Mouse (Mus musculus) limb, embryonic 13.5 days (tissue): ENCODE results near the gene Dip2a. TPM values are rescaled to one million over a fixed set of nuclear protein-coding genes. Genes with fewer than 3 reads are reported as not detected.

Experiments
- ATAC-seq: fragments of 200-750 bp; cut with Nextera tagmentation; 2 replicates; pipeline ENCODE4 v1.8.0; 2017; ENCODE audit warnings: low read depth, moderate number of reproducible peaks, moderate TSS enrichment; ENCODE audit not compliant: low FRiP score
- H3K27ac ChIP-seq: fragments of 300-500 bp; sonication (generic); 2 replicates; pipeline ENCODE4 v1.5.1; 2015; ENCODE audit warnings: inconsistent platforms, mild to moderate bottlenecking, moderate library complexity
- H3K27me3 ChIP-seq: fragments of 300-500 bp; sonication (generic); 2 replicates; pipeline ENCODE4 v1.6.1; 2015; ENCODE audit warnings: mild to moderate bottlenecking, inconsistent platforms
- H3K36me3 ChIP-seq: fragments of 300-500 bp; sonication (generic); 2 replicates; pipeline ENCODE4 v1.6.1; 2015; ENCODE audit warnings: inconsistent platforms, mild to moderate bottlenecking, moderate library complexity
- H3K4me1 ChIP-seq: fragments of 300-500 bp; sonication (generic); 2 replicates; pipeline ENCODE4 v1.6.1; 2015; ENCODE audit warnings: inconsistent platforms
- H3K4me2 ChIP-seq: fragments of 300-500 bp; sonication (generic); replicated peaks from 2 replicates; pipeline ENCODE4 v1.6.1; 2015; ENCODE audit warnings: inconsistent platforms, mild to moderate bottlenecking, moderate library complexity
- H3K4me3 ChIP-seq: fragments of 300-500 bp; sonication (generic); 2 replicates; pipeline ENCODE4 v1.5.1; 2015; ENCODE audit warnings: moderate library complexity, mild to moderate bottlenecking, inconsistent platforms
- H3K9ac ChIP-seq: fragments of 300-500 bp; sonication (generic); 2 replicates; pipeline ENCODE4 v1.6.1; 2015; ENCODE audit warnings: mild to moderate bottlenecking, inconsistent platforms
- H3K9me3 ChIP-seq: fragments of 300-500 bp; sonication (generic); 2 replicates; pipeline ENCODE4 v1.6.1; 2016; ENCODE audit warnings: inconsistent platforms
- WGBS: fragments of 180-500 bp; shearing (Covaris S2); methylation state at CpG from one replicate; pipeline ENCODE4 v1.1.7; 2015; 5-methylcytosine and 5-hydroxymethylcytosine counted together
- polyA plus RNA-seq: library from polyadenylated mRNA; unstranded; fragments of >200 nt; fragmentation: Nextera tagmentation; extraction: Ambion mirVana; gene quantifications from 2 replicates; pipeline ENCODE4 v1.2.1, GENCODE M21; 2015

Gene Dip2a
- polyA plus RNA-seq, 1 experiment from 2014 or later: 14.4 TPM

DNA sequence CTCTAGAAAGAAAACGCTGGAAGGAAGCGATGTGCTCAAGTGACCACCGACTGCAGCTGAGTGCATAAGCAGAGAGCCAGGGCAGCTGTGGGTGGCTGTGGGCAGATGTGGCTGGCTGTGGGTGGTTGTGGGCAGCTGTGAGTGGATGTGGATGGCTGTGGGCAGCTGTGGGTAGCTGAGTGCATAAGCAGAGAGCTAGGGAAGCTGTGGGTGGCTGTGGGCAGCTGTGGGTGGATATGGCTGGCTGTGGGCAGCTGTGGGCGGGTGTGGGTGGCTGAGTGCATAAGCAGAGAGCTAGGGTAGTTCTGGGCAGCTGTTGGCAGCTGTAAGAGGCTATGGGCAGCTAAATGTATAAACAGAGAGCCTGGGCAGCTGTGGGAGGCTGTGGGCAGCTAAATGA, 51.9 kb downstream of the Dip2a start:
- H3K4me1 ChIP-seq: no peaks in the 10 kb centered on the region
- WGBS: 95% methylated on average over 4 of the region's 4 CpGs
- peaks cover 93% of the 10 kb centered on the region for H3K36me3 ChIP-seq
- no peak overlapping the region for H3K4me2 ChIP-seq
- no peak overlapping the region for H3K9ac ChIP-seq
- no peak for ATAC-seq
- no peak overlapping the region for H3K27ac ChIP-seq
- H3K4me3 ChIP-seq: no peak overlapping the region
- no peaks in the 10 kb centered on the region for H3K9me3 ChIP-seq
- no peaks in the 10 kb centered on the region for H3K27me3 ChIP-seq

- Histone ChIP-seq H3K27me3 (no peaks in the 10 kb centered on the region), H3K4me3 (no peak overlapping the region), H3K4me1 (no peaks in the 10 kb centered on the region), H3K36me3 (peaks cover 95% of the 10 kb centered on the region), H3K4me2 (no peak overlapping the region), H3K27ac (no peak overlapping the region), H3K9me3 (no peaks in the 10 kb centered on the region), H3K9ac (no peak overlapping the region)
- ATAC-seq: no peak
- WGBS: 77% methylated on average over 3 of the region's 3 CpGs
These were observed 55.0 kb downstream of the Dip2a start for GRCm38 (mm10) chr10:76289936-76290671.

DNA sequence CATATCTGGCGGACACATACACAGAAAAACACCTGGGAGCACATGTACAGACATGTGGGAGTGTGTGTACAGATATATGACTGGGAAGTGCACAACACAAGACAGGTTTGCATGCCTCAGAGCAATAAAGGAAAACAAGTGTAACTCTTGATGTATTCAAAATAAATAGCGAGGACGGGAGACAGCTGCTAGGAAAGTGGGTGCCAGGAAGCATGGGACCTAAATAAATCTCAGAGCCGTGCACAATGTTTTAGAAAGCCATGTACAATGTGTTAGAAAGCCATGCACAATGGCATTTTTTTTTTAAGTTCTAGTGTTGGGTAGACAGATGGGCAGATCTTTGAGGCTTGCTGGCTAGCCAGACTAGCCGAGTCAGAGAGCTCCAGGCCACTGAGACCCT, 56.0 kb downstream of the Dip2a start:
- Histone ChIP-seq H3K27me3 (no peaks in the 10 kb centered on the region), H3K9me3 (no peaks in the 10 kb centered on the region), H3K4me1 (no peaks in the 10 kb centered on the region), H3K9ac (no peak overlapping the region), H3K4me3 (no peak overlapping the region), H3K27ac (no peak overlapping the region), H3K4me2 (no peak overlapping the region), H3K36me3 (peaks cover 95% of the 10 kb centered on the region)
- 89% methylated on average over 5 of the region's 5 CpGs for WGBS
- no peak for ATAC-seq

DNA sequence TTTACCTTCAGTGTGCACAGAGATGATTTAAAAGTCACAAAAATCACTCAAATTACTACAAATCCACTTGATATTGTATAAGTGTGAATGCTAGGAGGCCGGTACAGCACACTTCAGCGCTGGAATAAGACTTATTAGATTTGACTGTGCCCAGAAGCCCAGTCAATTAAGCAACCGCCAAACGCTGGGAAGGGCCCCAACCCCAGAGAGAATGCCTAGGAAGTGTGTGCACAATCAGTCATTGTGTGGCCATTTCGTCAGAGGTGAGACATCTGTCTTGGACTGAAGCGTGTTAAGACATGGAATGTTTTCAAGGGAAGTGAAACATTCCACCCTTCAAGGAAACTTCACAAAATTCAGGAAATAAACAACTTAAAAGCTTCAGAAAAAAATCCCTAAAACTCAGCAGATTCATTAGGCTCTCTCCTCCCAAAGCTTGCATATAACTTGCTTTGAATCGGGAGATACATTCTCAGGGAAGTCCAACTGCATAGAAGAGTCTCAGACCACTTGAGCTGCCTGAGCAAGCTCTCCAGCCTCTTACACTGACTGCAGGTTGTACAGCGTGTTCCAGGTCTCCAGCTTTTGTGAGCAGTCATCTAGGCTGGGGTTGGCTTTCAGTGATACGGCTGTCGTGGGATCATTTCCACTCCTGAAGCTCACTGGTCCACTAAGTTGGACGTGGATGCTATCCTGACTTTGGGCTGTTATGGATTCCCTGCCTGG, 56.7 kb downstream of the Dip2a start:
- 70% methylated on average over 11 of the region's 11 CpGs for WGBS
- Histone ChIP-seq H3K4me3 (no peak overlapping the region), H3K36me3 (peaks cover 96% of the 10 kb centered on the region), H3K9me3 (no peaks in the 10 kb centered on the region), H3K4me1 (no peaks in the 10 kb centered on the region), H3K27ac (no peak overlapping the region), H3K4me2 (no peak overlapping the region), H3K27me3 (no peaks in the 10 kb centered on the region), H3K9ac (no peak overlapping the region)
- no peak for ATAC-seq

DNA sequence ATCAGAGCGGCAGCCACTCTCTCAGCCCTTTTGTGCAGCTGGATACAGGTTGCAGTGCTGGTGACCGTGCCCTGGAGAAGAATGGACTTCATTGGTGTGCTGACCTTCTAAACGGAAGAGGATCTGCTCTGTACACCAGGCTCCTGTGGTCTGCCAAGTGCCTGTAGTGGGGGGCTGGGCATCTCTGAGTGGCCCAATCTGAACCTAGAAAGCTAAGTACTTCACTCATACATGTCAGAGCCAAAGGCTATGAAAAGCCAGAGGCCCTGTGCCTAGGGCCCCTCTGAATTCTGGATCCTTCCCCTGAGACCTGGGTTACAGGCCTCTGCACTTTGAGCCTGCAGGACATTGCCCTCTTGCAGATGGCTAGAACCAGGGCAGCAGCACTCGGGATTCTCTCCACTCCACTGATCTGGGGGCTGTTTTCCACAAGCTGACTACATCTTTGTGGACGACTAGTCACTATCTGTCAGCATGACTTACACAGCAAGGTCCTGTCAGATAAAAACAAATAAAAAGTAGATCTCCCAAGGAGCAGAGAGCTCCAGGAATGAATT, 66.5 kb downstream of the Dip2a start:
- Histone ChIP-seq H3K36me3 (peaks cover 86% of the 10 kb centered on the region), H3K4me2 (no peak overlapping the region), H3K27ac (no peak overlapping the region)

DNA sequence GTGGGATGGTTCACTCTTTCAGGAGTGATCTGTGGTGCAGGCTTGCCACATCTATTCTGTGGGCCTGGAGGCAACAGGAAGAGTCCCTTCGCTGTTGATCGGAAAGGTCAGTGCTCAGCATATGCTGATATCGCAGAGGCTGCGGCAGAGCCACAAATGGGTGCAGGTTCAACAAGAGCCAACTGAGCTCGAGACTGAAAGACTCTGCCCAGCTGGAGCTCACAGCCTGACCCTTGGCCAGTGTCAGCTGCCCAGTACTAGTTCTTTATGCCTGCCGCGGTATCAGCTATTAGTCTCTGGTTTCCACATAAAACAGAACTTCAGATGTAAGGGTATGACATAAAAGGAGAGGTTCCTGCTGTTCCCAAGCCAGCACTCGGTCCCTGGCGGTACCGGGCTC, 69.8 kb downstream of the Dip2a start:
- WGBS: 83% methylated on average over 10 of the region's 10 CpGs
- H3K27ac ChIP-seq: no peak overlapping the region
- no peaks in the 10 kb centered on the region for H3K4me1 ChIP-seq
- H3K36me3 ChIP-seq: peaks cover 92% of the 10 kb centered on the region
- no peaks in the 10 kb centered on the region for H3K27me3 ChIP-seq
- ATAC-seq: no peak
- no peak overlapping the region for H3K4me2 ChIP-seq
- no peak overlapping the region for H3K9ac ChIP-seq
- no peak overlapping the region for H3K4me3 ChIP-seq
- H3K9me3 ChIP-seq: no peaks in the 10 kb centered on the region

More for the DNA sequence above, 66.5 kb downstream of the Dip2a start:
- H3K9me3 ChIP-seq: no peaks in the 10 kb centered on the region
- 71% methylated on average over 5 of the region's 5 CpGs for WGBS
- H3K4me3 ChIP-seq: no peak overlapping the region
- no peak for ATAC-seq
- H3K9ac ChIP-seq: no peak overlapping the region
- H3K4me1 ChIP-seq: no peaks in the 10 kb centered on the region
- H3K27me3 ChIP-seq: no peaks in the 10 kb centered on the region

- H3K36me3 ChIP-seq: peaks cover 92% of the 10 kb centered on the region
- H3K27ac ChIP-seq: no peak overlapping the region
- H3K4me2 ChIP-seq: no peak overlapping the region
- no peaks in the 10 kb centered on the region for H3K9me3 ChIP-seq
- no peak for ATAC-seq
- WGBS: 52% methylated on average over 8 of the region's 8 CpGs
- no peak overlapping the region for H3K4me3 ChIP-seq
- no peak overlapping the region for H3K9ac ChIP-seq
- no peaks in the 10 kb centered on the region for H3K4me1 ChIP-seq
- H3K27me3 ChIP-seq: no peaks in the 10 kb centered on the region
These were observed 73.9 kb downstream of the Dip2a start for GRCm38 (mm10) chr10:76271238-76271637.

DNA sequence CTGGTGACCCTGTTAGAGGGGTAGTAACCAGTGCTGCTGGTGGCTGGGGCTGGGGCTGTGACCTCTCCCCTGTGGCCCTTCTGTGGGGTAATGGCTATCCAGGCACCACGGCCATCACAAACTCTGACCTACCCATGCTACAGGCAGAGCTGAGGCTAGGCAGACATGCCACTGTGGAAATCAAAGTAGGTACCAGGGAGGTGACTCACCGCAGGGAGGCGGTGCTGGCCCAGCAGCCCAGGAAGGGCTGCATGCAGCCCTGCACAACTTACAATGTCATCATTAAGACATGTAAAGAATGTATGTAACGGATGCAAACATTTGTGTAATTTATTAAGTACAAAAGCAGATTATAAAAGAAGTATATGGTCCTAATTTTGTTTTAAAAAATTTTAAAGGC, 82.7 kb downstream of the Dip2a start:
- no peak overlapping the region for H3K4me3 ChIP-seq
- no peak for ATAC-seq
- H3K4me1 ChIP-seq: no peaks in the 10 kb centered on the region
- 79% methylated on average over 4 of the region's 4 CpGs for WGBS
- no peaks in the 10 kb centered on the region for H3K27me3 ChIP-seq
- no peak overlapping the region for H3K9ac ChIP-seq
- no peak overlapping the region for H3K27ac ChIP-seq
- peaks cover 50% of the 10 kb centered on the region for H3K36me3 ChIP-seq
- no peak overlapping the region for H3K4me2 ChIP-seq
- H3K9me3 ChIP-seq: no peaks in the 10 kb centered on the region

DNA sequence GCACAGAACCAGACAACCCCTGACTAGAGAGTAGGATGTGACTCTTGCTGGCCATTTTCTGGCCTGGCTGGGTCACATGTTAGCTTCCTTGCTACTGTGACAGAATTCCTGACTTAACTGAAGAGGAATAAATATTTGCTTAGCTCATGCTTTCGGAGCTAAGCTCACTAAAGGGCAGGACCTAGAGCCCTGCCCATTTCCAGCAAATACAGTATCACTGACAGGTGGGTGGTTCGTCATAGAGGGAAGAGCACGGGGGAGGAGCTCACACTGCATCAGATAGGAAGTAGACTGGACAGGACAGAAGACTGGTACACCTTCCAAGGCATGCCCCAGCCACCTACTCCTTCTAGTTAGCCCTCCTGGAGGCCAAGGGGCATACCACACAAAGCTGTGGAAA, 83.6 kb downstream of the Dip2a start:
- 0 out of 2 replicates have a peak, but pooled peaks have one; percentile 32 for ATAC-seq
- WGBS: 85% methylated on average over 3 of the region's 3 CpGs
- no peaks in the 10 kb centered on the region for H3K4me1 ChIP-seq
- H3K4me3 ChIP-seq: no peak overlapping the region
- no peak overlapping the region for H3K27ac ChIP-seq
- H3K27me3 ChIP-seq: no peaks in the 10 kb centered on the region
- peaks cover 47% of the 10 kb centered on the region for H3K36me3 ChIP-seq
- no peak overlapping the region for H3K9ac ChIP-seq
- H3K9me3 ChIP-seq: no peaks in the 10 kb centered on the region
- H3K4me2 ChIP-seq: no peak overlapping the region

- no peak for ATAC-seq
- Histone ChIP-seq H3K4me1 (no peaks in the 10 kb centered on the region), H3K4me2 (no peak overlapping the region), H3K4me3 (no peak overlapping the region), H3K9ac (no peak overlapping the region), H3K27ac (no peak overlapping the region), H3K36me3 (peaks cover 38% of the 10 kb centered on the region), H3K27me3 (no peaks in the 10 kb centered on the region), H3K9me3 (no peaks in the 10 kb centered on the region)
- 68% methylated on average over 11 of the region's 11 CpGs for WGBS
These were observed 84.6 kb downstream of the Dip2a start for GRCm38 (mm10) chr10:76260358-76261059.

- WGBS: 50% methylated on average over 18 of the region's 18 CpGs
- Histone ChIP-seq H3K9me3 (no peaks in the 10 kb centered on the region), H3K4me2 (no peak overlapping the region), H3K36me3 (peaks cover 32% of the 10 kb centered on the region), H3K9ac (no peak overlapping the region), H3K4me1 (no peaks in the 10 kb centered on the region), H3K27ac (no peak overlapping the region), H3K4me3 (no peak overlapping the region), H3K27me3 (no peaks in the 10 kb centered on the region)
- no peak for ATAC-seq
These were observed 85.4 kb downstream of the Dip2a start for GRCm38 (mm10) chr10:76259566-76260232.
